Mouse (Mus musculus) gastrocnemius, postnatal 36 days (tissue): ENCODE measurements around the gene Ltbp1. TPM values are rescaled to one million over a fixed set of nuclear protein-coding genes. Genes with fewer than 3 reads are reported as not detected.
"Not testable (repeated sequence)": the region's sequence is repeated elsewhere in the genome, so short reads cannot be mapped to it uniquely, and the experiment has no call there.

Experiments used
- DNase-seq, 2 experiments: peaks; one replicate each; pipeline ENCODE4 v3.0.0; 2022
- intact Hi-C: fragments of 180-260 bp; cut with DNase I; formaldehyde crosslinking; loops from one replicate; pipeline ENCODE4 v1.15.1; 2025
- total RNA-seq, 2 experiments: library from RNA; stranded (reverse); gene quantifications; 2 replicates each; pipeline ENCODE4 v1.2.3; 2021

The Ltbp1 gene
- total RNA-seq, 2 experiments from 2014 or later, result 8.0 to 8.3 TPM

DNA sequence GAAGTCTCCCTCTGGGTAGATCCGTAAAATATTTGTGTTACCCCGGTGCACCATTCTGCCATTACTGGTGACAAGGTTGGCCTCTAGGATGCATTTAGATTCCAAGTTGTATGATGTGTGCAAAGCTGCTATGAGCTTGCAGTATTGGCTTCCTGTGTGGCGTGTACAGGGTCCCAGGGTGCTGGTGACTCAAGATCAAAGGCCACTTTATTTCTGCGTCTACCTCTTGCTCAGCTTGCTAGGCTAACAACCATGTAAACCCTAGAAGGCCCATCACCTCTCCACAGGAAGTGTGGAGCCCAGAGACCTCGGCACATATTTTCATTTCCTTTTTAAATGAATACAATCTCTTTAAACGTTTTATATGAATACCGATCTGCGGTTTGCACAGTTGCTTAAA lies 96.6 kb downstream of the Ltbp1 start:
- no peak for DNase-seq
- intact Hi-C loops, result no loop called here

DNA sequence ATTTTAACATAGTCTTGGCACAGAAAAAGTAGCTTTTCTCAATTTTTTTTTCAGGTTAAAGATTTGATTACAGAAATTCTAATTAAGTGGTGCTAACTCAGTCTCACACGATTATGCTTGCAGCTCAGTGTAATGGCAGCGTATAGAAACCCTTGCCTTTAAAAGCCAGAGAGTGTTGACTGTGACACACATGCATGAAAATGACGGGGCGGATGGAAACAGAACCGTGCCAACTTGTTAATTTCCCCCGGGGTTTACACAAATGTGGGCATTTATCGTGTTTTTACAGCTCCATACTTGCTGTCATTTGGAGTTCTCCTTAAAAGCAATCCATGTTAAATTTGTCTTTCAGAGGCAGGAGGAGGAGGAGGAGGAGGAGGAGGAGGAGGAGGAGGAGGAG lies 102.0 kb downstream of the Ltbp1 start:
- DNase-seq, result no peak
- intact Hi-C loops, result no loop called here

DNA sequence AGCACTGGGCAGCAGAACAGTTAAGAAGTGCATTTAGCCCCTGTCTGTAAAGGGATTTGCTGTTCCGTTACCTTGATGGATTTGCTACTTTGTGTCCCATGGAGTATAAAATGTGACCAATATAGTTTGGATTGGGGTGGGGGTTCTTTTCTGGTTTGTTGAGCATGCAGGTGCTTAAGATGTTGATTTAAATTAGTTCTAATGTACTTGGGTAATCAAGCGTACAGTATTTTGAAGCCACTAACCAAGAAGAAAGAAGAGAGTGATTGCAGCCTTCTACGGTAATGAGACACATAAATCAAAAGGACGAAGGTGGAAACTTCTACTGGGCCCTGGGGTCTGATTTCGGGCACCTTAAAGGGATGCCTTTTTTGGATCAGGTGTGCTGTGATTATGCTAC lies 102.5 kb downstream of the Ltbp1 start:
- intact Hi-C loops, result no loop called here
- no peak for DNase-seq

DNA sequence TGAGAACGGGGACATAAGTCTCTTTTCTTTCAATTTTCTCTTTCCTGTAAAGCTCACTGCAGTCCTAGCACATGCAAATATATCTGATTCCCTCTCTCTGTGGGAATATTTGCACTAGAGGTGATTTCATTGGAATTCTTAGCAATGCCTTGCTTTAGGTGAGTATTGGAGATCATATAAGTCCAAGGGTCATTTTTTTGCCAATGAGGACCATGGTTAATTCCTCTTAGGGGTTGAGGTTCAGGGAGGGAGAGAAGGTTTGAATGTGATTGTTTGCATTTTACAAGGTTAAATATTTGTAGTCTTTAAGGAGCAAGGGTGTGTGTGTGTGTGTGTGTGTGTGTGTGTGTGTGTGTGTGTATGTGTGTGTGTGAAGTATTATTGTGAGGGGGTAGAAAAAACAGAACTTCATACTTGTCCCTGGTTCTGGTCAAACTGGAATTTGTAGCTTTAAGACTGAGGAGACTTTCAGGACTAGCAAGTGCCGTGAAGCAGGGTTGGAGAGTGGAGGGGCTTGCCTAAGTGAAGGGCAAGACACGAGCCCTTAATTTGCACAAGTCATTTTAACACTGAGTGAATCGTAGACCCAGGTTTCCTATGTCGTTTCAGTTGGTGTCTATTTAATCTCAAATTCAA lies 103.8 kb downstream of the Ltbp1 start:
- intact Hi-C loops, result no loop called here
- no peak for DNase-seq

DNA sequence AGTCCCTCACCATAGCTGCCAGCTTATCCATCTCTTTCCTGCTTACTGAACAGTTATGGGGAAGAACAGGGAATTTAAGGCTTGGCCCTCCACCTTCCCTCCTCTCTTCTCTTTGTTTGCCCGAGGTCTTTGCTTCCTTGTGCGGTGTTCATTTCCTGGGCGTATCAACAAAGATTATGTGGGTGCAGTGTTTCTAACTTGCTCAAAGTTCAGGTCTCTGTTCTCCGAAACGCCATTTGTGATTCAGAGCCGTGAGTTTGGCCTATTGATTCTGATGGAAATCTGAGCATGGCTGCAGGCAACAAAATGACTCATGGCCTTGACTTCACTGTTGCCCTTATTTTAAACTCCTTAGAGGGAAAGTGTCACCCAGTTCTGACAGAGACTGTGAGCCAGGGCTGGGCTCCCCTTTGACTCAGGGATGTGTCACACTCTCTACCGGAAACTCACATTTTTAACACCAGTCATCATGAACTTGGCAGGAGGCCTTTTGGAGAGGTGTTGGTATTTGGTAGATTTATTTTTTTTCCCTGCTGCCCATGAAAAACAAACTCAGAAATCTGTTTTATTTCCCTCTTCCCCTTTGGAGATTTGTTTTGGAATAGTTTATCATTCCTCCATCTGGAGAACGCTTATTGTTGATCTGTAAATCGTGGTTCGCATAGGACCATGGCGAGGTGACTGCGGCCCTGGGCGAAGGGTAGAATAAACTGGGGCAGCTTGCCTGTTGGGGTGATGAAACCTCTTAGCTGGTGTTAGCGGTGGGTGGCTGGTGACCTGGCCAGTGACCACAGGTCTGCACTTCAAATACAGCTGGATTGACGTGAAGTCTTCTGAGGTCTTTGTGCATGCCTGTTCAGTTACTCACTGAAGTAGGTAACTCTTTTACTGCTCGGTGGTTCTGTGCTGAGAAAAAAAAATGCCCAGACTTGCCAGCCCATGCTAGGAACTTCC lies 105.2 kb downstream of the Ltbp1 start:
- intact Hi-C loops, result no loop called here
- DNase-seq, result peak in 1 of 2 experiments; percentile 14

DNA sequence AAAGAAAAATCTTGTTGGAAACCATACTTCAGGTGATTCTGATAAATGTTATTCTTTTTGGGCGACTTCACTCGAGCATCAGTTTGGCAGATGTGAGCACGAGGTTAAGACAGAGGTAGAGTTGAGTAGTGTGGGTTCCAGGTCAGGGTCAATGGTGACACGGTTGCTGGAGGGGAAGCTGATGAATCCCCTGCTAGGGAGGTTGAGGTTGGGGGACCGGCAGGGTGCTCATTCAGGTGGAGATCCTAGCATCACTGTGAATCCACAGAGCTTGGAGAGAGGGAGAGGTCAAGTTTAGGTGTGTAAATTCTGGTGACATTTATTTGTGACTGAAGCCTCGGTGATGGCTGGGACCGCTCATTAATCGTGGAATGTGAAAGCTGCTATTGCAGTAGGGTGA lies 110.2 kb downstream of the Ltbp1 start:
- intact Hi-C loops, result no loop called here
- DNase-seq, result no peak

DNA sequence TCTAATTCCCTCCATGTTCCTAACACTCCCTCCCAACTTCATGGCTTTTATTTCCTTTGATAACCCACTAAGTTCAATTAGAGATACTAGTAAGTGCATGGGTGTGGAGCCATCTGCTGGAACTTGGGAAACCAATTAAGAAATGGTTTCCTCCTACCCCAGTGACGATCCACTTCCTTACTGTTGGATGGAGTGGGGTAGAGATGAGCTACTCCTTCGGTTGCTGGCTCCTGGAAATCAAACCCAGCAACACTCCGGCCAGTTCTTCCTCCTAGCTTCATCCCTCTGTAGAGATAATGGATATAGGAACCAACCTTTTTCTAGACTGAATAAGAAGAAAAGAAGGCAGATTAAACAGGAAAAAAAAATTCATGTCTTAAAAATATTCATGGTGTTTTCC lies 113.5 kb downstream of the Ltbp1 start:
- intact Hi-C loops, result no loop called here
- DNase-seq, result no peak

DNA sequence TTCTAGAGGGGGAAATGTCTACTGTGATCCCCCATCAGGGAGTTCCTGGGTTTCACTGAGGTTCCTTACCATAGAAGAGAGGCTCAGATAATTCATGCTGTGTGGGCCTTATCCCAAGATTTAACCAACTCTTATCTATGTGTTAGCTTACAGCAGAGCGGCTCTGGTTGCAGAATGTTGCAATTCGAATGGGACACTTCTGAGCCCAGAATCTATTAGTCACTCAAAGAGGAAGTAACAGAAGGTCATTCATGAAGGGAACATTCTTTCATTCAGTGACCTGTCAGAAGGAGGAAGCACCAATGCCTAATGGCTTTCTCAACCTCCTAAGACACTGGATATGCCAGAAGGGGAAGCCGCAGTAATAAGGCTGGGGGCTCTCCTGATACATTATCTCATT lies 114.1 kb downstream of the Ltbp1 start:
- intact Hi-C loops, result no loop called here
- no peak for DNase-seq

DNA sequence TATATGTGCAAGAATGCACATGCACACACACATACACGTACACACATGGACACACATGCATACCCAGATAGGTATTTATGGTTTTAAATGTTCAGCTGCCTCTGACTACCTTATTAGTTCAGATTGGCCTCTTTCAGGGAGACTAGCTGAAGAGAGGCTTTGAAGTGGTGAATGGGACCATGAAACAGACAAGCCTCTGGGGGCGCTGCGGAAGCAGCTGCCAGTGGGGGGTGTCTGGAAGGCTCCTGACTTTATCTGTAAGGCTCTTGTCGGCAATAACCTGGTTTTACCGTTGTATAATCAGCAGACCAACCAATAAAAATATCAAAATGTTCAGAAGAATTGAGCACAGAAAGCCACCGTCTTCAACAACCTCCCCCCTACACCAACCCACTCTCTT lies 114.7 kb downstream of the Ltbp1 start:
- intact Hi-C loops, result no loop called here
- DNase-seq, result no peak

DNA sequence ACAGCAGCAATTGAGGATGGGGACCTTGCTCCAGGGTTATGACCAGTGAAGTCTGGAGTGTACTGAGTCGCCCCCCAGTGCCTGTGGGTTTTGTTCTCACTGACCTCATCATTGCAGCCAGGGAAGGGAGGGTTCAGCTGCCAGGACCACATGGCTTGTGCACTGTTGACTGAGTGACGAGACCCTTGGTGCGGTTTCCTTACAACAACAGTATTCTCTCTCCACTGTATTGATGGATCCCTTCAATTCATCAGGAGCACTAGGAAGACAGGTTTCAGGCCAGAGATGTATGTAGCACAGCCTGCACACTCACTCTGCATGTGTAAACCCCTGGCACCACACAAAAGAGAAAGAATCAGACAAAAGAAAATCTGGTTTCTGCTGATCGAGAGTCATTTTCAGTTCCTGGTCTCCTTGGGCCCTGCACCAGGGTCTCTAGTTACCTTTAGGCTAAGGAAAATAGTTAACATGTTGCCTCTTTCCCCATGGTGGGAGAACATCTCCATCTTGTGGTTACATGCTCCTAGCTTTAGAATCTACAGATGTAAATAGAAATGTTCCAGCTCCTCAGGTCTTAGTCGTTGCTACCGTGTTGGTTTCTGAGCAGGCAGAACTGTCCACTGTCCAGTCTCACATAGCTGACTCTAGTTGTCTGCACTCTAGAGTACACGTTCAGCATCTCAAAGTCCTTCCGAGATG lies 117.4 kb downstream of the Ltbp1 start:
- DNase-seq, result no peak
- intact Hi-C loops, result no loop called here

DNA sequence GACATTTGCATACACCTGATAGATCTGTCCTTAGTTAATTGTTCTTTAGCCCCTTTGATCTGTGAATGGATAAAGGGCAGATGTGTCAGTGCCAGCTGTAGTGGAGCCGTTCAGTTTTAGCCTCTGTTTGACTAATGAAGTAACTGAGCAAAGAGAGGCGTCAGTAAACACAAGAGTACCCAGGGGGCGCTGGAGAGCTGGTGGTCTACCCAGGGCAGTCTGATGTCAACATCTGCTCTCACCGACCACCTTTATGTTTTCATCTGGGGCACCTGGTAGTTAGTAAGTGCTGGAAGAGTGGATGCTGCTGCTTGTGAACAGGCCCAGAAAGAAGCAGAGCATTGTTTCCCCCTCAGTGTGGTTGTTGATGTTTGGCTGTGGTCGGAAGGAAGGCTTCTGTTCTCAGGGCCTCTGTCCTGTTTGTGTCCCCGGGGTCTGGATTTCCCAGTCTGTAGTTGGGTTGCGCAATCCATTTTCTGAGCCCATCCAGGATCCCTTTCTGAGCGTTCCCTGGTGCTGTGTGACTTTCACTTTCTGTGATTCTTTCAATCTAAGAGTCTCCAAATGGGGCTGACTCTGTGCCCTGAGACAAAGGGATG lies 123.1 kb downstream of the Ltbp1 start:
- peak; percentile 33 to 36 for DNase-seq
- intact Hi-C loops, result no loop called here

DNA sequence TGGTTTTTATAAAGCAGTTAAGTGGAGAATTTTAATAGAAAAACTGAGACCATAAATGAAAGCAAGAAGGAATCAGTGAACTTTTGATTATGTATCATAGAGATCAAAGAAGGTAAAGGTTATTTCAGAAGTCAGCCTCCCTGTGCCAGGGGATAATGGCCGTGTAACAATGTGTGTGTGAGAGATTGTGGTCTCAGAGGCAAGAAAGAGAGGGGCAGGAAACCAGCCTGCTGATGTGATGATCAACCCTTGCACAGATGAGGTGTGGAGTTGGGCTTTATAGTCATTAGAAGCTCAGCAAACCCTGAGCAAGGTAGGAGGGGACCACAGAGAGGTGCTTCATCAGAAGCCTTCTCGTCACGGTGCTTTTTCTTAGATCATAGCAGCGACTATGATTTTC lies 128.6 kb downstream of the Ltbp1 start:
- no peak for DNase-seq
- intact Hi-C loops, result no loop called here

DNA sequence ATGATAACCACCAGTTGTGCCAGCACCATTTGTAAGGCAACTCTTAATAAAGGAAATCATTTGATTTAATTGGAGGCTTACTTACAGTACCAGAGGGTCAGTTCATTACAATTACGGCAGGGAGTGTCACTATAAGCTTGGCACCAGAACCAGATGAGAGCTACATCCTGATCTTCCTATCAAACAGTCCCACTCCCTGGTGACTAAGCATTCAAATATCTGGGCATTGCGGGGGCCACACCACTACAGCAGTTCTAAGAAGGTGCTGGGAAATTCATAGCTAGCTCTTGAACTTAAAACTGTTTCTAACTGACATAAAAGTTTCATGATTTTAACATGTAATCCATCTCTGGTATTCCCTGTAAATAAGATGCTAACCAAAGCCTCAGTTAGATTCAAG lies 134.4 kb downstream of the Ltbp1 start:
- intact Hi-C loops, result no loop called here
- DNase-seq, result no peak

DNA sequence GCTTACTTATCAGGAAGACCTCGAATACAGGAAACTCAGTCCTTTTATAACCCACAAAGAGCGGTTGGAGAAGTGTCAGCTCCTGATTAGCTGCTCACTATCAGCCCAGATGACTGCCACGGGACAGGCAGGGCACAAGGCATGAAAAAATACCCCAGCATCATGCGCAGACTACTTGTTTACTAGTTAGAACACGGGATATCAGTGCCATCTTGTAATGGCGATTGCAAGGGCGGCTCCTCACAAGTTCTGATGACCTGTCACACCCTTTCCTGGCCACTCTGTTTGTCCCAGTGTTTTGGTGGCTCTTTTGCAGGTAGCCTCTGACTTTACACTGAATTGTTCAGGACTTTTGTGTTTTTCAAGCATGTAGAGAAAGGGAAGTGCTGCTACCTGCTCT lies 137.5 kb downstream of the Ltbp1 start:
- DNase-seq, intact Hi-C loops: not testable (repeated sequence)

DNA sequence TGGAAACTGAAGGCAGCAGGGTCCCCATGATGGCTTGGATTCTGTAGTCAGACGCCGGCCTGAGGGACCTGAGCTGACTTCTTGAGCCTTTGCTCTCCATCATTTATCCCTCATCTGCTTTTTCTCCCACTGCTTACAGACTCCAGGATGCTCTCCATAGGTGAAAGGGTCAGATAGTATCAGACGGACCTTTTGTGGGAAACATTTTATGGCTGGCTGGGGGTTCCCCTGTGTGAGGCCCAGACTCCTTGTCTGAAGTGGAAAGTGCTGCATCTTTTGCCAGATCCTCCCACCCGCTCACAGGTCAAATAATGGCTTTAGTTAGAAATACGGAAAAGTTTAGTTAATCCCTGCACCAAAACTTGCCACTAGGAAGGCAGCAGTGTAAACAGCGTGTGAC lies 138.6 kb downstream of the Ltbp1 start:
- intact Hi-C loops, result no loop called here
- no peak for DNase-seq

DNA sequence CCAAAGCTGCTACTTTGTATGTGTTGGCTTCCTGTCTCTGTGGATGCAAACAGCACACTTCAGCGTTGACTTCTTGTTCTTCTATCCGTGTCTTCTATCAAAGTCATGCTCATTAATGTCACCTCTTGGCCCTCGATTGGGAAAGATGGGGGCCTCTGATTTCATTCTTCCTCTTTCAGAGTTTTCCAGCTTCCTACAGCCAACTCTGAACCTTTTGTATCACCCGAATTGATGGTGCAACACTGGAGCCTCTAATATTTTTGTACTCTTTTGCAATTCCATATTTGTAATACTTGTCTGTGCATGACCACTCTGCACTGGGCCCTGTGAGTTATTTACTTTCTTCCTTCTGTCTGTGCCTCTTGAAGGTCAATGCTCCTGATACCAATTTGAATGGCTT lies 141.8 kb downstream of the Ltbp1 start:
- no peak for DNase-seq
- intact Hi-C loops, result no loop called here

DNA sequence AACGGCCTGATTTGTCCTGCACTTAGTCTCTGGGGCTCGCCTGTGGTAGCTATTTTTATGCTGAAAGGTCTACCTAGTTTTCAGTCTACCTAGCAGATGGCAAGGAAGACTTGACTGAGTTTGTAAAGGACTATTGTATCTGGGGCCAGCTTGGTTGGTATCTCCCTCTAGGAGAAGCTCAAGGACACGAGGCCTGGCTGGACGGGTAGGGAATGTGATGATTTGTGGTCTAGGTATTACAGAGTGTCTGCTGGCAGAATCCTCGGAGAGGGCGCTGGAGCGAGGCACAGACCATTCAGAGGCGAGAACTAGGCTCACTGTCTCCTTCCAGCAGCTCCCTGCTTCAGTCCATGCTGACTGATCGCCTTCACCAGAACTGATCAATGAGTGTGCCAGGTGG lies 146.4 kb downstream of the Ltbp1 start:
- DNase-seq, result no peak

DNA sequence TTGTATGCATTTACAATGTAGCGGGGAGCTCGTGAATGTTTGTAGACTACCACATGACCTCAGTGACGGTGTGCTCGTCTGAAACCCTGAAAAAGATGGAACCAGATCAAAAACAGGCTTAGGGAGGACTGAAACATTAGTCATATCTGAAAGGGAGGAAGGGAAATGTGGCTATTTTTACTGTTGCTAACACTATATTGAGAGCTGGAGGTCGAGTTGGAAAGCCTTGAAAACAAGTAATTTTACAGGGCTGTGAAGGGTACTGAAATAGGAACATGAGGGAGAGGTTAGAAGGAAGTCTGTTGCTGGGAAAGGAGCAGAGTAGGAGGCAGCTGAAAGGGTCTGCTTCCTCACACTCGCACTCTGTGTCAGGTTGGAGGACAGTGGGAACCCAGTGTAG lies 147.7 kb downstream of the Ltbp1 start:
- DNase-seq, result no peak
- intact Hi-C loops, result no loop called here

More for the DNA sequence above, 146.4 kb downstream of the Ltbp1 start:
- intact Hi-C loops, result no loop called here

DNA sequence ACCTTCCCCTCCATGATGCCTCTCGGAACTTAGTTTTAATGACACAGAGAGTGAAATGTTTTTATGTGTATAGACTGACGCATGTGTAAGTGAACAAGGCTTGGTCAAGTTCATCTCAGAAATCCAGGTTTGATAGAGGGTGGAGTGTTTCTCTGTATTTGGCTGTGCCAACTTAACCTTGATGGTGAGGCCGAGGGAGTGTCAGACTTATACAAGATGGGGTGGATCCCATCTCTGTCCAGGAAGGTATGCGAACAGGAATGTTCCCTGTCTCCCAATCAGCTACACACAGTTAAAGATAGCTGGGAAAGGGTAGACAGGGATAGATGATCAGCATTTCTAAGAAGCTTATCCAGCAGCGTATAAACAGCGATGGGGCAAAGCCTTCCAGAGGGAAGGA lies 153.0 kb downstream of the Ltbp1 start:
- intact Hi-C loops, result no loop called here
- no peak for DNase-seq

DNA sequence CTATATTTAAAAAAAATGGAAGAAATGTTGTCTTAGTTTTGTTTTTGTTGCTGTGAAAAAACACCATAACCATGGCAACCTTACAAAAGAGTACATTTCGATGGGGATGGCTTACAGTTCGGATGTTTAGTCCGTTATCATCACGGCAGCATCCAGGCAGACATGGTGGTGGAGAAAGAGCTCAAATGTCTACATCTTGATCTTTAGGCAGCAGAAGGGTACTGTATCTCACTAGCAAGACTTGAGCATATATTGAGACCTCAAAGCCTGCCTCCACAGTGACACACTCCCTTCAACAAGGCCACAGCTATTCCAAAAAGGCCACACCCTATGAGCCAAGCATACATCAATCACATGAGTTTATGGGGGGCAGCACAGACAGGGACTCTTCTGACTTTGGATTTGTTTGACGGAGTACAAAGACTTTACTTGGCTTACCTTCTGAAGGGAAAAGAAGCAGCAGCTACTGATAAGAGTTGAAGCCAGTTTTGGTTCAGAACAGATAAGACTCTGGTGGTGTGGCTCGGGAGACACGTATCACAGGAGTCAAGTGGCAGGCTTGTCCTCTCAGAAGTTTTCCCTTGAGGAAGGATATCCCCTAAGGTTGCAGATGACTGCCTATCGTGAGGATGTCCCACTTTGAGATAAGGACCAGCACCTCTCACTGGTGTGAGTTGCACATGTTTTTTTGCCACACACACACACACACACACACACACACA lies 153.9 kb downstream of the Ltbp1 start:
- intact Hi-C loops, result no loop called here

More for the DNA sequence above, 153.9 kb downstream of the Ltbp1 start:
- no peak for DNase-seq
